Mouse (Mus musculus): ENCODE measurements at regions not wholly inside any gene's neighbourhood (a gene's known extent, or its start where the extent isn't known, plus 50 kb on each side); places are given as distances from the start of the nearest gene placed in this dataset.

- TF ChIP-seq CTCF (IDR thresholded peaks at IDR 0.05; ENCODE audit: extremely low read depth, insufficient read depth, insufficient read length, insufficient replicate concordance) (no peak), POLR2A (IDR thresholded peaks at IDR 0.05; ENCODE audit: low read depth, low read length) (no peak)
These were observed 628.7 kb upstream of the Sall1 start for GRCm38 (mm10) chr8:89672631-89673030.
